Mouse (Mus musculus) c-Kit-positive CD71-positive TER-119-positive erythroid progenitor cells, embryonic 14.5 days (primary cell): ENCODE measurements at regions not wholly inside any gene's neighbourhood (a gene's known extent, or its start where the extent isn't known, plus 50 kb on each side); places are given as distances from the start of the nearest gene placed in this dataset.

Source experiments
- DNase-seq: peaks from one replicate; pipeline ENCODE4 v3.0.0-alpha.2; 2013; ENCODE audit warnings: low spot score

GRCm38 (mm10) chr17:7633382-7634290 is 193.5 kb downstream of the Fndc1 start:
- DNase-seq, result no peak

- DNase-seq, result no peak
Observed at GRCm38 (mm10) chr17:7625746-7626145, 201.4 kb downstream of the Fndc1 start.

GRCm38 (mm10) chr17:7623392-7623791 is 203.7 kb downstream of the Fndc1 start:
- no peak for DNase-seq

- no peak for DNase-seq
Observed at GRCm38 (mm10) chr17:7621262-7621661, 205.8 kb downstream of the Fndc1 start.

GRCm38 (mm10) chr17:7620166-7620565 is 206.9 kb downstream of the Fndc1 start:
- no peak for DNase-seq

- no peak for DNase-seq
Observed at GRCm38 (mm10) chr17:7619641-7620040, 207.5 kb downstream of the Fndc1 start.

GRCm38 (mm10) chr17:7608046-7608445 is 219.1 kb downstream of the Fndc1 start:
- no peak for DNase-seq

- no peak for DNase-seq
Observed at GRCm38 (mm10) chr17:7607431-7607830, 219.7 kb downstream of the Fndc1 start.

- DNase-seq, result no peak
Observed at GRCm38 (mm10) chr17:7604813-7605504, 219.7 kb upstream of the Unc93a2 start.

GRCm38 (mm10) chr17:7604096-7604495 is 218.8 kb upstream of the Unc93a2 start:
- no peak for DNase-seq

GRCm38 (mm10) chr17:7600555-7600954 is 215.3 kb upstream of the Unc93a2 start:
- DNase-seq, result no peak

GRCm38 (mm10) chr17:7597481-7597880 is 212.2 kb upstream of the Unc93a2 start:
- DNase-seq, result no peak

GRCm38 (mm10) chr17:7594801-7595200 is 209.5 kb upstream of the Unc93a2 start:
- no peak for DNase-seq

- no peak for DNase-seq
Observed at GRCm38 (mm10) chr17:7592491-7592890, 207.2 kb upstream of the Unc93a2 start.

- no peak for DNase-seq
Observed at GRCm38 (mm10) chr17:7582866-7583398, 197.7 kb upstream of the Unc93a2 start.

GRCm38 (mm10) chr17:7579031-7579430 is 193.8 kb upstream of the Unc93a2 start:
- DNase-seq, result no peak

GRCm38 (mm10) chr17:7578003-7578402 is 192.7 kb upstream of the Unc93a2 start:
- DNase-seq, result no peak

- DNase-seq, result no peak
Observed at GRCm38 (mm10) chr17:7577227-7577626, 192.0 kb upstream of the Unc93a2 start.

GRCm38 (mm10) chr17:7571481-7571880 is 186.2 kb upstream of the Unc93a2 start:
- no peak for DNase-seq

GRCm38 (mm10) chr17:7568482-7568881 is 183.2 kb upstream of the Unc93a2 start:
- no peak for DNase-seq

GRCm38 (mm10) chr17:7565771-7566170 is 180.5 kb upstream of the Unc93a2 start:
- DNase-seq, result no peak

- no peak for DNase-seq
Observed at GRCm38 (mm10) chr17:7562940-7563339, 177.7 kb upstream of the Unc93a2 start.

GRCm38 (mm10) chr17:7548456-7548855 is 163.2 kb upstream of the Unc93a2 start:
- DNase-seq, result no peak
